Mouse (Mus musculus) macrophage (primary cell): ENCODE measurements around the gene Sbno1. TPM values are rescaled to one million over a fixed set of nuclear protein-coding genes. Genes with fewer than 3 reads are reported as not detected.
A peak's percentile ranks its signal among the peaks of the same experiment; 100 is the strongest.

Source experiments
- H3K27ac ChIP-seq: fragments of 350-480 bp; formaldehyde crosslinking; 2 replicates; pipeline ENCODE4 v1.9.0; 2021
- H3K36me3 ChIP-seq: fragments of 350-480 bp; formaldehyde crosslinking; 2 replicates; pipeline ENCODE4 v1.9.0; 2021; ENCODE audit errors: inconsistent target
- H3K4me3 ChIP-seq: fragments of 350-480 bp; formaldehyde crosslinking; 2 replicates; pipeline ENCODE4 v1.9.0; 2021; ENCODE audit errors: inconsistent target
- H3K79me2 ChIP-seq: fragments of 350-480 bp; formaldehyde crosslinking; 2 replicates; pipeline ENCODE4 v1.9.0; 2021; ENCODE audit errors: inconsistent target
- WGBS: methylation state at CpG from one replicate; pipeline ENCODE4 v1.1.7; 2026; ENCODE audit warnings: inconsistent platforms; ENCODE audit not compliant: missing documents; 5-methylcytosine and 5-hydroxymethylcytosine counted together
- polyA plus RNA-seq: library from polyadenylated mRNA; stranded (reverse); fragments of 250-400 nt; gene quantifications from 3 replicates; pipeline ENCODE4 v1.2.4, GENCODE M21; 2018; ENCODE audit warnings: inconsistent platforms

Gene Sbno1
- polyA plus RNA-seq, 1 experiment from 2014 or later: 66.6 TPM

DNA sequence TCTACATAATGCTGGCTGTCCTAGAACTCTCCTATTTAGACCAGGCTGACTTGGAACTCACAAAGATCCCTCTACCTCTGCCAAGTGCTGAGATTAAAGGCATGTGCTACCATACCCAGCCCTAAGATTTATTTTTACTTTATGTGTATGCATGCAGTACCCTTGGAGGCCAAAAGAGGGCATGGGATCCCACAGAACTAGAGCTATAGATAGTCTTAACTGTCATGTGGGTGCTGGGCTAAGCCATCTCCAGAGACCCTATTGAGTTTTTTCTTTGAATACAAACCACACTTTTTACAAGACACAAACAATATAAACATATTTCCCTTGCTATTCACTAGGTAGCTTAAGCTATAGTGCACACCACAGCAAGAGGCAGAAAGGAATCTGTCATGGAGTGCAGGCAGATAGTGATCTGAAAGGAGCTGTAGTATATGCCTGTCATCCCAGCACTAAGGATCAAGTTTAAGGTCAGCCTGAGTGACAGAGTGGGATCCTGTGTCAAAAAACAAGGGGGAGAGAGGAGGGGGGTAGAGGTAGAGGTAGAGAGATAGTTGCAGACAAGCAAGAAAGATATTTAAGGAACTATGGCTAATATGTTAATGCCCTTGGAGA is 6.7 kb upstream of the Sbno1 start:
- Histone ChIP-seq H3K4me3 (no peak overlapping the region), H3K27ac (no peak overlapping the region), H3K36me3 (no peaks in the 10 kb centered on the region), H3K79me2 (no peaks in the 10 kb centered on the region)

DNA sequence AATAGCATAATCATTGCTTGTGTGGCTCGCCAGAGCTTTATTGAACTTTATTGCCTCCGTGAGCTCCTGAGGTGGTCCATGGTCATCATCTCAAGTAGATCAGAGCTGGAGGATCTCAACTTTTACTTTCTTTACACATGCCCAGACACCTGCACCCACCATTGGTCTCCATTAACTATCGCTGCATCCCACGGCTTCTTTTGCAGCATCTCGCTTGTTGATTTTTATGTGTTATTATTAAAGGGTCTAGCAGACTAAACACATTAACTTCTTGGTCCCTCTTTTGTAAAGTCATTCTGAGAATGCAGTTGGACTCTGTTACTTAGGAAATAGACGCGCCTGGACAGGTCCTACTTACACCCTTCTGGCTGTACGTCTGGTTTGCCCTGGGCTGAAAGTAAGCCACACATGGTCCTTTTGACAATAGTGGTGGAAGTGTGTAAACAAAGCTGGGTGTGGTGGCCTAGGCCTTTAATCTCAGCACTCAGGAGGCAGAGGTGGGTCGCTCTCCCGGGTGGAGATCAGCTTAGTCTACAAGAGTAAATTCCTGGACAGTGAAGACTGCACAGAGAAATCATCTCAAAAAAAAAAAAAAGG is 772 bp upstream of the Sbno1 start:
- Histone ChIP-seq H3K4me3 (peak overlapping the region; percentile 73), H3K27ac (peak overlapping the region; percentile 77), H3K79me2 (peaks cover 38% of the 10 kb centered on the region), H3K36me3 (no peaks in the 10 kb centered on the region)
- 96% methylated on average over 10 of the region's 10 CpGs for whole genome bisulfite sequencing

- Histone ChIP-seq H3K36me3 (no peaks in the 10 kb centered on the region), H3K4me3 (peak overlapping the region; percentile 73), H3K79me2 (peaks cover 55% of the 10 kb centered on the region), H3K27ac (peak overlapping the region; percentile 22; the same call in 1 of the 2 replicates)
- 2% methylated on average over 47 of the region's 63 CpGs for WGBS
These were observed 934 bp downstream of the Sbno1 start for GRCm38 (mm10) chr5:124424723-124425411.

DNA sequence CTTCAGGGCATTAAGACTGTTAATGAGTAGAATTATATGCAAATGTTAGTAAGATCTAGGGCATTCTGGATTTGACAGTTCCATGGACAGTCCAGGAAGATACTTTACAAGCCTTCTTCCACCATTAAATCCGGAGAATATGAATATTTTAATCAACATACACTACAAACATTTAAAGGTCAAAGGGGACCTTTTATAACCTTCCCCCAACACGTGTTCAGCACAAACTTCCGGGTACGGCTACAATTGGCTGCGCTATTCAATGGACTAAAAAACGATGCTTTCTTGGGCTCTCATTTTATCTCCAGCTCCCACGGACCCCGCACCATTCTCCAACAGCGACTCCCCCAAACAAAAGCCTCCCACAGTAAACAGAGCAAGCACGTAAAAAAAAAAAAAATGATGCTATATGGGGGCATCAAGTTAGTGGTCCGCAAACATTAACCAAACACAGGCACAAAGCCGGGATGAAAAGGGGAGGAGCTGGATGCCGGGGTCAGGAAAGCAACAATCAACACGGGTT is 1.5 kb downstream of the Sbno1 start:
- Histone ChIP-seq H3K4me3 (peak overlapping the region; percentile 73), H3K27ac (peak overlapping the region; percentile 22; the same call in 1 of the 2 replicates), H3K36me3 (no peaks in the 10 kb centered on the region), H3K79me2 (peaks cover 61% of the 10 kb centered on the region)
- 6% methylated on average over 14 of the region's 14 CpGs for WGBS

- peaks cover 85% of the 10 kb centered on the region for H3K79me2 ChIP-seq
- no peaks in the 10 kb centered on the region for H3K36me3 ChIP-seq
- H3K4me3 ChIP-seq: no peak overlapping the region
- no peak overlapping the region for H3K27ac ChIP-seq
- 100% methylated on average over 2 of the region's 2 CpGs for WGBS
These were observed 4.0 kb downstream of the Sbno1 start for GRCm38 (mm10) chr5:124421786-124422185.

GRCm38 (mm10) chr5:124418903-124419302 is 6.9 kb downstream of the Sbno1 start:
- Histone ChIP-seq H3K4me3 (no peak overlapping the region), H3K27ac (no peak overlapping the region), H3K79me2 (peaks cover 100% of the 10 kb centered on the region), H3K36me3 (no peaks in the 10 kb centered on the region)
- WGBS: 97% methylated on average over 2 of the region's 2 CpGs

DNA sequence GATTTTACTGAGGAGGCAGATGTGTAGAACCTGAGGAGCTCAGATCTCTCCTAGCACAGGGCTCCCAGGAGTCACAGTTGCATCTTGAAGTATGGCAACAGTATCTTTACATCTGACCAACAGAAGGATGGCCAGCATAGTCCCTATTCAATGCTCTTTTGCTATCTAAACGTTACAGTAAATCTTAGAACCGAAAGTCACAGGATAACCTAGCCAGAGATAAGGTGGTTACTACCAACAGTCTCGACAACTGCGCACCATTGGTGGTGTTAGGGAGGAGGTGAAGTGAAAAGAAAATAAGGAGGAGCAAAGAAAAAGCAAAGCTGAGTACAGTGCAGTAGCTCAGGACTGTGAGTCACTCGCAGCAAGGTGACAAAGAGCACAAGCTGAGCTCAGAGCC is 13.6 kb downstream of the Sbno1 start:
- 93% methylated on average over 5 of the region's 5 CpGs for WGBS
- peaks cover 39% of the 10 kb centered on the region for H3K79me2 ChIP-seq
- peaks cover 38% of the 10 kb centered on the region for H3K36me3 ChIP-seq
- H3K27ac ChIP-seq: no peak overlapping the region
- H3K4me3 ChIP-seq: no peak overlapping the region

GRCm38 (mm10) chr5:124410808-124411207 is 15.0 kb downstream of the Sbno1 start:
- no peak overlapping the region for H3K4me3 ChIP-seq
- H3K36me3 ChIP-seq: peaks cover 51% of the 10 kb centered on the region
- no peak overlapping the region for H3K27ac ChIP-seq
- 86% methylated on average over 3 of the region's 3 CpGs for WGBS
- H3K79me2 ChIP-seq: peaks cover 25% of the 10 kb centered on the region

DNA sequence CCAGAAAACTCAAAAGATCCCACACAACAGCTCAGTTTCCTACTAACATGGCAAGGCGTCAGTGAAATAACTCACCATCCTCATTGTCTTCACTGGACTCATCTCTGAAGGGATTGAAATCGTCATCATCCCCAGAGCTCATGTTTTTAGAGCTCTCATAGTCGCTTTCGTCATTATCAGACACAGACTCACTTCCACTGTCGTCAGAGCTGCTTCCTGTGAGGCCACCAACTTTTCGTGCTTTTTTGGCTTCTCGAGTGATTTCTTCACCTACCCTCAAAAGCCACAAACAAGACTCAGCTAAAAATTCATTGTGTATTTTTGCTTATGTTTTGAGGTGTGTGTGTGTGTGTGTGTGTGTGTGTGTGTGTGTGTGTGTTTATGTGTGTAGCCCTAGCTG is 32.1 kb downstream of the Sbno1 start:
- H3K79me2 ChIP-seq: no peaks in the 10 kb centered on the region
- 25% methylated on average over 7 of the region's 7 CpGs for WGBS
- H3K36me3 ChIP-seq: peaks cover 86% of the 10 kb centered on the region
- H3K4me3 ChIP-seq: no peak overlapping the region
- no peak overlapping the region for H3K27ac ChIP-seq

DNA sequence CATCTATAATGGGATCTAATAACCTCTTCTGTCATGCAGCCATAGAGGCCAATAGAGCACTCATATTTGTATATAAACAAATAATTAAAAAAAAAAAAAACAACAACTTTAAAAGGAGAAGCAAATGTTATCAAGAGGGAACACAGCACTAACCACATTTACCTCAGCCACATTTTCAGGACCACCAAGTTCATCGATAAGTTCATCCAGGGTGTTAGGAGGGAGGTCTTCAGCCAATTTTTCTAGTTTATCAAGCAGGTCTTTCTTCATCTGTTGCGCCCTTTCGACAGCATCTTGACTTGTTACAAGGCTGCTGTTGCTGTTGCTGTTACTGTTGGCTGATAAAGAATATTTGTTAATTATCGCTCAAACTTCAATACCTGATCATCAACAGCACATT is 33.4 kb downstream of the Sbno1 start:
- Histone ChIP-seq H3K4me3 (no peak overlapping the region), H3K79me2 (no peaks in the 10 kb centered on the region), H3K27ac (no peak overlapping the region), H3K36me3 (peaks cover 83% of the 10 kb centered on the region)
- 91% methylated on average over 4 of the region's 4 CpGs for WGBS

- WGBS: 79% methylated on average over 4 of the region's 5 CpGs
- Histone ChIP-seq H3K36me3 (peaks cover 84% of the 10 kb centered on the region), H3K4me3 (no peak overlapping the region), H3K27ac (no peak overlapping the region), H3K79me2 (no peaks in the 10 kb centered on the region)
These were observed 37.9 kb downstream of the Sbno1 start for GRCm38 (mm10) chr5:124387932-124388331.

GRCm38 (mm10) chr5:124380121-124380520 is 45.7 kb downstream of the Sbno1 start:
- 83% methylated on average over 1 of the region's 1 CpGs for WGBS
- no peaks in the 10 kb centered on the region for H3K79me2 ChIP-seq
- H3K36me3 ChIP-seq: peaks cover 61% of the 10 kb centered on the region
- no peak overlapping the region for H3K4me3 ChIP-seq
- H3K27ac ChIP-seq: no peak overlapping the region

- Histone ChIP-seq H3K36me3 (peaks cover 72% of the 10 kb centered on the region), H3K27ac (0 out of 2 replicates have a peak overlapping the region, but pooled peaks have one; percentile 5), H3K4me3 (no peak overlapping the region), H3K79me2 (no peaks in the 10 kb centered on the region)
- WGBS: 67% methylated on average over 4 of the region's 4 CpGs
These were observed 48.7 kb downstream of the Sbno1 start for GRCm38 (mm10) chr5:124377149-124377548.

DNA sequence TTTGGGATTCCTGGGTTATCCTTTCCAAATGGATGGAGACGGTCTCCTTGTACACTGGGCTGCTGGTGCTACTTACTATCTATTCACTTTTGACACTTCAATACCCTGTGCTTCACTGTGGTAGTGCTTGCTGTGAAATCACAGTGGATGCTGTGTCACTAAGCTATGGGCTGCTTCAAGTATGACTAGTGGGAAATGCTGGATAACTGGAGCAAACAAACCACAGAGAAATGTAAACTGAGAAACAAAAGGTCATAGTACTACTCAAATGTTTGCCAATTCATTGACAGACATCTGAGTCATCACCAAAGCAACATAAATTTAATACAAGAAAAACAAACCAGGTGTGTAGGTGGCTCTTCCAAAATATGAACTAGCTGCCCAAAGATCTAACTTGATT is 49.4 kb downstream of the Sbno1 start:
- Histone ChIP-seq H3K27ac (no peak overlapping the region), H3K36me3 (peaks cover 71% of the 10 kb centered on the region), H3K79me2 (no peaks in the 10 kb centered on the region), H3K4me3 (no peak overlapping the region)
- WGBS: 100% methylated on average over 1 of the region's 1 CpGs

- 97% methylated on average over 7 of the region's 7 CpGs for WGBS
- Histone ChIP-seq H3K27ac (no peak overlapping the region), H3K36me3 (peaks cover 71% of the 10 kb centered on the region)
These were observed 51.5 kb downstream of the Sbno1 start for GRCm38 (mm10) chr5:124374298-124374697.

More at GRCm38 (mm10) chr5:124374298-124374697, 51.5 kb downstream of the Sbno1 start:
- Histone ChIP-seq H3K4me3 (no peak overlapping the region), H3K79me2 (no peaks in the 10 kb centered on the region)
